Mouse (Mus musculus): ENCODE results near the gene Itgax. TPM values are rescaled to one million over a fixed set of nuclear protein-coding genes. Genes with fewer than 3 reads are reported as not detected.

Gene Itgax
- total RNA-seq (2021) = under 1 TPM; 0.45 to 0.59 TPM
- long read RNA-seq, experiment 1 = 0 reads
- long read RNA-seq, experiment 2 = 0 reads

GRCm38 (mm10) chr7:128128741-128129720, at the start of gene Itgax:
Gene Itgax (plus strand): TSS chr7:128129547.
- no peak for DNase-seq (ENCODE audit: low spot score in 2 of 2)

DNA sequence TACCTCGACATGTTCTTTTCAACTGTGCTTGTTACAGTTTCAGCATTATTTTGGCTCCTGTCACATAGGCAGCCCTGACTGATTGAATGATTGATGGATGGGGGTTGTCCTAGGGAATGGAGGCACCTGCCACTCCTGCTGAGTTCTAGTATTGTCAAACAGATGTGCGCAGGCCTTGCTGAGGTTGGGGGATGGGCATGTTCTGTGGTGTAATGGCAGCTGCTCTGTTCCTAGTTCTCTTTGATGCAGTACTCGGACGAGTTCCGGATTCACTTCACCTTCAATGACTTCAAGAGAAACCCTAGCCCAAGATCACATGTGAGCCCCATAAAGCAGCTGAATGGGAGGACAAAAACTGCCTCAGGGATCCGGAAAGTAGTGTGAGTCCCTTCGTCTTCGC, 49.3 kb upstream of the Itgax start:
- no peak for DNase-seq (ENCODE audit: low spot score in 2 of 2)

- no peak for DNase-seq (ENCODE audit: low spot score in 2 of 2)
These were observed 40.2 kb upstream of the Itgax start for GRCm38 (mm10) chr7:128089141-128089540.

- DNase-seq (ENCODE audit: low spot score in 2 of 2) = no peak
These were observed 31.2 kb upstream of the Itgax start for GRCm38 (mm10) chr7:128098135-128098534.

DNA sequence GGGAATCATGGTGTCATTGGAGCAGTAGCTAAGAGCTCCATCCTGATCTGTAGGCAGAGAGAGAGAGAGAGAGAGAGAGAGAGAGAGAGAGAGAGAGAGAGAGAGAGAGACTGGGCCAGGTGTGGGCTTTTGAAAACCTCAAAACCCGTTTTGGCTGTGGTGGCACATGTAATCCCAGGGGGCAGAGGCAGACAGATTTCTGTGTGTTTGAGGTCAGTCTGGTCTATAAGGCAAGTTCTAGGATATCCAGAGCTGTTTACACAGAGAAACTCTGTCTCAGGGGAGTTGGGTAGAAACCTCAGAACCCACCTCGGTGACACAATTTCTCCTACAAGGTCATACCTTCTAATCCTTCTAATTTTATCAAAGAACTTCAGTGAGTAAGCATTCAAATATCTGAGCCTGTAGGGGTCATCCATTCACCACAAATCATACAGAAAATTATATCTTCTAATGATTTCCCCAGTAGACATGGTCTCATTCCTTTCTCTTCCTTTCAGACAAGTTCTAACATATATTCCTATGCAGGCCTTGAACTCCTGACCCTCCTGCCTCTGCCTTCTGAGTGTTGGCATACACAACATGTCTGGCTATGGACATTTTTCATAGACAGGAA, 28.5 kb upstream of the Itgax start:
- DNase-seq (ENCODE audit: low spot score in 2 of 2) = no peak

- DNase-seq (ENCODE audit: low spot score in 2 of 2) = no peak
These were observed 24.1 kb upstream of the Itgax start for GRCm38 (mm10) chr7:128105246-128105645.

GRCm38 (mm10) chr7:128107462-128107861, 21.9 kb upstream of the Itgax start:
- DNase-seq (ENCODE audit: low spot score in 2 of 2) = no peak

DNA sequence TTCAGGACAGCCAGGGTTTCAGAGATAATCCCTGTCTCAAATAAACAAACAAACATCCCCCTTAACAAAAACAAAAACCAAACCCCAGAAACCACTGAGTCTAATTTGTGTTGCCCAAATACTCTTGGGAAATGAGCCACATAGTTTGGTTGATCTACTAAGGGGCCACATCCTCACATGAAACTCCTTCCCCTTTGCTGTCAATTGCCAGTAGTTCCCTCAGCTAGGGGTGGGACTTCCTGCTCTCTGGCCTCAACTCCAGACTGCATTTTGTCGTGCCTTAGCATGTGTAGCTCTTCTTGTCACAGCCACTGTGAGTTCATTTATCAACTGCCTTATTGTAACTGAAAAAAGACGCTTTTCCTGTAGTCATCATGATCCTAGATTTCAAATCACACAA, 19.0 kb upstream of the Itgax start:
- DNase-seq (ENCODE audit: low spot score in 2 of 2) = no peak

DNA sequence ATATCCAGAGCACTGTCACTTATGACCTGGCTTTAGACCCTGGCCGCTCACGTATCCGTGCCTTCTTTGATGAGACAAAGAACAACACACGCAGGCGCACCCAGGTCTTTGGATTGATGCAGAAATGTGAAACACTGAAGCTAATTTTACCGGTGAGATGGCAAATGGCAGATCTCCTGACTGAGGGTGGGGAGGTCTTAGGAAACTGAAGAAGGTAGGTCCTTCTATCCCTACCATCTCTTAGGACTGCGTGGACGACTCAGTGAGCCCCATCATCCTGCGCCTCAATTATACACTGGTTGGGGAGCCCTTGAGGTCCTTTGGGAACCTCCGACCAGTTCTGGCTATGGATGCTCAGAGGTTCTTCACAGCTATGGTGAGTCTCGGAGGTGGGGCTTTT, 17.2 kb upstream of the Itgax start:
- DNase-seq (ENCODE audit: low spot score in 2 of 2) = no peak

DNA sequence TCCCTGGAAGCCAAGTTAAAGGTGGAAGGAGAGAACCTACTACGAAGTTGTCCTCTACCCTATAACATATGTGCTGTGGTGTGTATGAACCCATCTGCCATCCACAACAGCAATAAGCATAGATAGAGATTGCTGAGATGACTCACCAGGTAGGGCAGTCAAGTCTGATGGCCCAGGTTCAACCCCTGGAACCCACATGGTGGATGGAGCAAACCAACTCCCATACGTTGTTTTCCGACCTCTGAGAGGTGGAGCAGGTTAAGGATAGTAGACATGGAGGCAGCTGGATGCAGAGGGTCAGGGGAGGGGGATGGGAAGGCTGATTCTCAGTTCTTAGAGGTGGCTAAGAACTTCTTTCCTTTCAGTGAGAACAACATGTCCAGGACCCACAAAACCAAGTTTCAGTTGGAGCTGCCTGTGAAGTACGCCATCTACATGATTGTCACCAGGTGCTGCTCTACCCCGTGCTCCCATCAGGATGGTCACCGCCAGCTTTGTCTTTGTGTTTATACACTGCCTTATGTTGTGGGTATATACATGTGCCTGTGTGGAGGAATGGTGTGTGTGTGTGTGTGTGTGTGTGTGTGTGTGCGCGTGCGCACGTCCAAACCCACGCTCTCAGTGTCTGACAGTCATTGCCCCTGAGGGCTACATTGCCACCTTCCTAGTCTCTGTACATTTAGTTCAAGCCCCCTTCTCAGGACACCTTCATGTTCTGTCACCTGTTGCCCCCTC, 14.8 kb upstream of the Itgax start:
- no peak for DNase-seq (ENCODE audit: low spot score in 2 of 2)

GRCm38 (mm10) chr7:128115211-128115958, 14.0 kb upstream of the Itgax start:
- DNase-seq (ENCODE audit: low spot score in 2 of 2) = no peak

- DNase-seq (ENCODE audit: low spot score in 2 of 2) = no peak
These were observed 13.0 kb upstream of the Itgax start for GRCm38 (mm10) chr7:128116396-128116795.

DNA sequence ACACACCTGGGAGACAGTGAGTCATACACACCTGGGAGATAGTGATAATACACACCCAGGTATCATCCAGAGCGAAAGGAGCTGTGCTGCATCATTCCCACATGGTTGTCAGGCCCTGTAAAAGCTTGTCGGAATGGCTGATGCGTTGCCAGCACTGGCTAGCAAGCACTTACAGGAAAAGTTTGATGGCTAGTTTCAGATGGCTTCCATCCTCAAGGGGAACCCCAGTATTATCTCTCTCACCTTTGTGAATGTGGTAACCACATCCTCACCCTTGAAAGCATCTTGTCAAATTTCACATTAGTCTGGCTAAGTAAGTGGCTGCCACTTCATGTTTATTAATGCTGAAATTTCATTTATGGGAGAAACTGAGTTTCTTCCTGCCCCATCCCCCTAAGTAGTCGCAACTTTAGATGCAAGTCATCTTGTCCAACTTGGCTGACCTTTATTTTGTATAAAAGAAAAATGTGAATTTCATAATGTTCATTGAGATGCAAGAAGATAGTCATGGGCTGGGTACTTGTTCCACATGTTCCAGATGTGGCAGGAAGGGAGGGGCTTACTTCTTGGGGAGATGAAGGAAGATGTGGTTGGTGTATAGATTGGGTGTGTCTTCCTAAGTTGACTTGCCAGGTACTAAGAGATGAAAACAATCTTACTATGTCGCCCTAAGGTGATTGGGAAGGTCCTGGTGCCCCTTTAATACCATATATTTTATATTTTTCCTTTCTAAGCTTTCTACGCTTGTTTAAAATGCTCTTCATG, 9.4 kb upstream of the Itgax start:
- DNase-seq (ENCODE audit: low spot score in 2 of 2) = no peak

- no peak for DNase-seq (ENCODE audit: low spot score in 2 of 2)
These were observed 2.8 kb downstream of the Itgax start for GRCm38 (mm10) chr7:128132148-128132547.

DNA sequence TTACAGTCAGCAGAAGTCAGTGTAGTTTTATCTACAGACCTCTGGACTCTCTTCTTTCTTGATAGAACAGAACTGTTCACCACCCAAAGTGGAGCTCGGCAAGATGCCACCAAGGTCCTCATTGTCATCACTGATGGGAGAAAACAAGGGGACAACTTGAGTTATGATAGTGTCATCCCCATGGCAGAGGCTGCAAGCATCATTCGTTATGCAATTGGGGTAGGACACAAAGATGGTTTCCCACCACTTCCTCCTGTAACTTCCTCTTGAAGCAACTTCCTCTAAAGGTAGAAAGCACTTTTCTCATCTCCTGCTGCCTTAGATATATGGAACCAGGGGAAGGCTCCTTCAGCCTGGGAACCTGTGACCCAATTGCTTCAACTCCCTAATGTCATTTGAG, 4.2 kb downstream of the Itgax start:
- DNase-seq (ENCODE audit: low spot score in 2 of 2) = no peak

- DNase-seq (ENCODE audit: low spot score in 2 of 2) = no peak
These were observed 7.6 kb downstream of the Itgax start for GRCm38 (mm10) chr7:128136927-128137326.

DNA sequence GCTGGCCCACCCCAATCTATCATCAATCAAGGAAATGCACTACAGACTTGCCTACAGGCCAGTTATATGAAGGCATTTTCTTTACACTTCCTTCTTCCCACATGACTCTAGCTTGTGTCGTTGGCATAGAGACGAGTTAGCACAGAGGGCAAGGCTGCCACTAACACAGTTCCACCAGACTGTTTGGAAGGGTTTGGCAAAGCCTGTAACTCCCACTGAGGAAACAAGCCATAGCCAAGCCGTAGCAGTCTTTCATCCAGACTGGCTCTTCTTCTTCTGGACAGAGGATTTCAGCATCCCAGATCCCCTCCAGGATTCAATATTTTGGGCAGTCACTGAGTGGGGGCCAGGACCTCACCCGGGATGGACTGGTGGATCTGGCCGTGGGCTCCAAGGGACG, 10.3 kb downstream of the Itgax start:
- no peak for DNase-seq (ENCODE audit: low spot score in 2 of 2)

GRCm38 (mm10) chr7:128150970-128151369, 21.6 kb downstream of the Itgax start:
- no peak for DNase-seq (ENCODE audit: low spot score in 2 of 2)

DNA sequence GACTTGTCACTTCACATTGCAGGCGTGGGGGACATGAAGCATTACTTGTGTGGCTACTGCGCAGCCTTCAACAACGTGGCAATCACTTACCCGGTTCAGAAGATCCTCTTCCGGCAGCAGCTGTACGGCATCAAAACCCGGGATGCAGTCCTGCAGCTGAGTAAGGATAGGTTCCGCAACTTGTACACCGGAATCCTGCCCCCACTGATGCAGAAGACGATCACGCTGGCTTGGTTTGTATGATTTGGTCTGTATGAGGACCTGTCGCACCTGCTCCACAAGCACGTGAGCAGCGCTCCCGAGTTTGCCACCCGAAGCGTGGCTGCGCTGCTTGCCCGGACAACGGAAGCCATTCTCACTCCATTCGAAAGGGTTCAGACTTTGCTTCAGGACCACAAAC, 24.7 kb downstream of the Itgax start, which contains the start of gene Itgad:
Itgad (plus strand) TSS at position 301 of the 400 bp plus-strand sequence.
- DNase-seq (ENCODE audit: low spot score in 2 of 2) = no peak

GRCm38 (mm10) chr7:128154924-128155323, 25.6 kb downstream of the Itgax start:
- no peak for DNase-seq (ENCODE audit: low spot score in 2 of 2)
